Mouse (Mus musculus): ENCODE results near the gene Tnrc6a. TPM values are rescaled to one million over a fixed set of nuclear protein-coding genes. Genes with fewer than 3 reads are reported as not detected.
A peak's percentile ranks its signal among the peaks of the same experiment; 100 is the strongest.

Tnrc6a gene
- polyA plus RNA-seq, 1 experiment from 2014 or later, result 34.1 TPM

DNA sequence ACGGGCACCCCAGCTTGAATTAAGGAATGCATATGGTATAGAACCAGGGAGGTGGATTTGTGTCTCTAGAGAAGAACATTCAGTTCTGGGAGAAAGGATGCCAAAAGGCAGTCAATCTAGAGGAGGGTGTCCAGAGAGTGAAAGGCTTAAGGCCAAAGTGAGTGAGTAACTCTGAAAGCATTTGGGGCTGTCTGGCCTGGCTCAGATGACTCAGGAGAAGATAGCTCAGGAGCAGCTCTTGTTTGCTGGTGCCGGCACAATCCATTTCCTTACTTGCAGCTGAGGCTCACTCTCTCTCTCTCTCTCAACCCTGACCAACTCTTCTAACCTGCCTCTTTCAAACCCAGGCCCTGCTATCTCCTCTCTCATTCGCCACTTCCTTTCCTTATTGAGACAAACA lies 13.6 kb upstream of the Tnrc6a start:
- WGBS, result 41% methylated on average over 3 of the region's 3 CpGs
- Histone ChIP-seq H3K27me3 (ENCODE audit: control insufficient read depth, insufficient read depth, low read length) (no peaks in the 10 kb centered on the region), H3K9me3 (ENCODE audit: control insufficient read depth, low read length) (no peaks in the 10 kb centered on the region), H3K27ac (replicated peaks in 1 of 2; ENCODE audit: control insufficient read depth in 1 of 2, insufficient read depth in 1 of 2, low read depth in 2 of 2, low read length in 2 of 2) (peak overlapping the region; percentile 70 to 79), H3K4me2 (ENCODE audit: low read length) (peak overlapping the region; percentile 19), H3K36me3 (ENCODE audit: control insufficient read depth, insufficient read depth, low read length) (no peaks in the 10 kb centered on the region), H3K4me1 (ENCODE audit: control insufficient read depth in 2 of 2, insufficient read depth in 2 of 2, low read length in 2 of 2) (peaks cover 19 to 27% of the 10 kb centered on the region in 2 experiments), H3K9ac (ENCODE audit: low read length) (peak overlapping the region; percentile 1; the same call in 1 of the 2 replicates), H3K4me3 (ENCODE audit: control insufficient read depth in 1 of 2, insufficient read depth in 1 of 2, low read depth in 1 of 2, low read length in 2 of 2) (no peak overlapping the region)
- peak; percentile 76; the same call in 1 of the 2 replicates for ATAC-seq (ENCODE audit: insufficient number of reproducible peaks, insufficient read depth, low FRiP score, low read depth)

DNA sequence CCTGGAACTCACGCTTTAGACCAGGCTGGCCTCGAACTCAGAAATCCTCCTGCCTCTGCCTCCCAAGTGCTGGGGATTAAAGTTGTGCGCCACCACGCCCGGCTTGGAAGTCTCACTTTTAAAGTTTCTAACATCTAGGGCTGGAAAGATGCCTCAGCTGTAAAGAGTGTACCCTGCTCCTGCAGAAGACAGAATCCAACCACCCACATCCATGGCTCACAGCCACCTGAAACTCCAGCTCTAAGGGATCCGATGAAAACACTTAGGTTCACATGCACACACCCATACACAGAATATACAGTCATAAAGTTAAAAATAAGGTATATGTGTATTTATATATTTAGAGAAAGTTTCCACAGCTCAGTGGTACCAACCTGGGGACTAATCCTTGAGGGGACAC lies 10.1 kb upstream of the Tnrc6a start:
- Histone ChIP-seq H3K4me1 (ENCODE audit: control insufficient read depth in 2 of 2, insufficient read depth in 2 of 2, low read length in 2 of 2) (peaks cover 10 to 21% of the 10 kb centered on the region in 2 experiments), H3K27me3 (ENCODE audit: control insufficient read depth, insufficient read depth, low read length) (no peaks in the 10 kb centered on the region)
- WGBS, result 92% methylated on average over 6 of the region's 6 CpGs

DNA sequence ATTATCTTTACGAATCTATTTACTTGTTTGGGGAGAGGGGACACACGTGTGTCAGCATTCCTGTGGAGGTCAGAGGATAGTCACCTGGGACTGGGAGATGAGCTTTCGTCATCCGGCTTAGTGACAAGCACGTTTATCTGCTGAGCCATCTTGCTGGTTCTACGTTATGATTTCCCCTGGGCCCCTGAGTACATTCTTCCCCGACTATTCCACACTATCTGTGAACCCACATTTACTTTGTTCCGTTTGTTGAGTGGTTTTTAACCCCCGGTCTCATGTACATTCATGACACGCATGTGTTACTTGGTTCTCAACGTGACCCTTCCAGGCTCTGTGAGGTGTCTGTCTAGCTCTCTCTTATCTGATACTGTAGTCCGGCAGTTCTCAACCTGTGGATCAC lies 6.9 kb upstream of the Tnrc6a start:
- no peak overlapping the region for H3K9ac ChIP-seq (ENCODE audit: low read length)
- H3K36me3 ChIP-seq (ENCODE audit: control insufficient read depth, insufficient read depth, low read length), result no peaks in the 10 kb centered on the region
- no peak overlapping the region for H3K4me3 ChIP-seq (ENCODE audit: control insufficient read depth in 1 of 2, insufficient read depth in 1 of 2, low read depth in 1 of 2, low read length in 2 of 2)
- H3K27me3 ChIP-seq (ENCODE audit: control insufficient read depth, insufficient read depth, low read length), result no peaks in the 10 kb centered on the region
- WGBS, result 74% methylated on average over 12 of the region's 12 CpGs
- no peak overlapping the region for H3K27ac ChIP-seq (replicated peaks in 1 of 2; ENCODE audit: control insufficient read depth in 1 of 2, insufficient read depth in 1 of 2, low read depth in 2 of 2, low read length in 2 of 2)
- H3K4me2 ChIP-seq (ENCODE audit: low read length), result no peak overlapping the region
- H3K9me3 ChIP-seq (ENCODE audit: control insufficient read depth, low read length), result no peaks in the 10 kb centered on the region
- no peaks in the 10 kb centered on the region for H3K4me1 ChIP-seq (ENCODE audit: control insufficient read depth in 2 of 2, insufficient read depth in 2 of 2, low read length in 2 of 2)
- ATAC-seq (ENCODE audit: insufficient number of reproducible peaks, insufficient read depth, low FRiP score, low read depth), result no peak

More for the DNA sequence above, 10.1 kb upstream of the Tnrc6a start:
- Histone ChIP-seq H3K4me3 (ENCODE audit: control insufficient read depth in 1 of 2, insufficient read depth in 1 of 2, low read depth in 1 of 2, low read length in 2 of 2) (no peak overlapping the region), H3K9me3 (ENCODE audit: control insufficient read depth, low read length) (no peaks in the 10 kb centered on the region), H3K36me3 (ENCODE audit: control insufficient read depth, insufficient read depth, low read length) (no peaks in the 10 kb centered on the region), H3K9ac (ENCODE audit: low read length) (no peak overlapping the region), H3K27ac (replicated peaks in 1 of 2; ENCODE audit: control insufficient read depth in 1 of 2, insufficient read depth in 1 of 2, low read depth in 2 of 2, low read length in 2 of 2) (no peak overlapping the region), H3K4me2 (ENCODE audit: low read length) (no peak overlapping the region)
- ATAC-seq (ENCODE audit: insufficient number of reproducible peaks, insufficient read depth, low FRiP score, low read depth), result no peak

DNA sequence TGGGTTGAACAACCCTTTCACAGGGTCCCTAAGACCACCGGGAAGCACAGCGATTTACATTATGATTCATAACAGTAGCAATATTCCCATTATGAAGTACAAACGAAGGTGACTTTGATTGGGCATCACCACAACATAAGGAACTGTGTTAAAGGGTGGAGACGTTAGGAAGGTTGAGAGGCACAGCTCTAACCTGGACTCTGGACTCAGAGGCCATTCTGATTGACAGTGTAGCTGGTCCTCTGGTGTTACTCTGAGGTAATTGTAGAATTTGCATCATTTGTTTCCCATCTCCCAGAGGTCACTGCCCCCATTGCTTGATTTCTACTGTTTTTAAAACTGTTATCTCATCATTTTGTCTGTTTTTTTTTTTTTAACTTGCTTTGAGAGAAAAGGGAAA lies 6.5 kb upstream of the Tnrc6a start:
- Histone ChIP-seq H3K9ac (ENCODE audit: low read length) (no peak overlapping the region), H3K27ac (replicated peaks in 1 of 2; ENCODE audit: control insufficient read depth in 1 of 2, insufficient read depth in 1 of 2, low read depth in 2 of 2, low read length in 2 of 2) (no peak overlapping the region), H3K4me2 (ENCODE audit: low read length) (no peak overlapping the region), H3K4me3 (ENCODE audit: control insufficient read depth in 1 of 2, insufficient read depth in 1 of 2, low read depth in 1 of 2, low read length in 2 of 2) (no peak overlapping the region), H3K36me3 (ENCODE audit: control insufficient read depth, insufficient read depth, low read length) (no peaks in the 10 kb centered on the region), H3K4me1 (ENCODE audit: control insufficient read depth in 2 of 2, insufficient read depth in 2 of 2, low read length in 2 of 2) (no peaks in the 10 kb centered on the region), H3K27me3 (ENCODE audit: control insufficient read depth, insufficient read depth, low read length) (no peaks in the 10 kb centered on the region), H3K9me3 (ENCODE audit: control insufficient read depth, low read length) (no peaks in the 10 kb centered on the region)
- ATAC-seq (ENCODE audit: insufficient number of reproducible peaks, insufficient read depth, low FRiP score, low read depth), result no peak
- WGBS, result 71% methylated on average over 4 of the region's 4 CpGs

DNA sequence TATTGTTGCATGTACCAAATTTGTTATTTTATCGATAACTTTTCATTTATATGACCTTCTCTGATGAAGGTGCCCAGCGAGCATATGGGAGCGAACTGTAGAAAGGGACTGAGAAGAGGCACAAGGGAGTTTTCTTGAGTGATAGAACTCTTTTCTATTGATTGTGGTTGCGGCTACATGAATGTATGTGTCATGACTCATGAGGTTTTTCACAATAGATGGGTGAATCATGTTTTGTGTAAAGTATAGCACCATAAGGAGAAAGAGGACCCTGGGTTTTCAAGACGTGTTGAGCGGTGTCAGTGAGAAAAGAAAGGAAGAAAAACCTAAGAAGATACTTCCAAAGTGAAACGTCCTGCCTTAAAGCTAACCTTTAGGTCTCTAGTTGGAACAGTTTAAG lies 3.2 kb upstream of the Tnrc6a start:
- H3K9ac ChIP-seq (ENCODE audit: low read length), result no peak overlapping the region
- no peak for ATAC-seq (ENCODE audit: insufficient number of reproducible peaks, insufficient read depth, low FRiP score, low read depth)
- H3K36me3 ChIP-seq (ENCODE audit: control insufficient read depth, insufficient read depth, low read length), result no peaks in the 10 kb centered on the region
- H3K27ac ChIP-seq (replicated peaks in 1 of 2; ENCODE audit: control insufficient read depth in 1 of 2, insufficient read depth in 1 of 2, low read depth in 2 of 2, low read length in 2 of 2), result no peak overlapping the region
- H3K4me3 ChIP-seq (ENCODE audit: control insufficient read depth in 1 of 2, insufficient read depth in 1 of 2, low read depth in 1 of 2, low read length in 2 of 2), result no peak overlapping the region
- H3K4me2 ChIP-seq (ENCODE audit: low read length), result no peak overlapping the region
- H3K27me3 ChIP-seq (ENCODE audit: control insufficient read depth, insufficient read depth, low read length), result no peaks in the 10 kb centered on the region
- peaks cover 0 to 5% of the 10 kb centered on the region in 2 experiments; a peak in 2 of 4 replicates for H3K4me1 ChIP-seq (ENCODE audit: control insufficient read depth in 2 of 2, insufficient read depth in 2 of 2, low read length in 2 of 2)
- 75% methylated on average over 7 of the region's 7 CpGs for WGBS
- no peaks in the 10 kb centered on the region for H3K9me3 ChIP-seq (ENCODE audit: control insufficient read depth, low read length)

DNA sequence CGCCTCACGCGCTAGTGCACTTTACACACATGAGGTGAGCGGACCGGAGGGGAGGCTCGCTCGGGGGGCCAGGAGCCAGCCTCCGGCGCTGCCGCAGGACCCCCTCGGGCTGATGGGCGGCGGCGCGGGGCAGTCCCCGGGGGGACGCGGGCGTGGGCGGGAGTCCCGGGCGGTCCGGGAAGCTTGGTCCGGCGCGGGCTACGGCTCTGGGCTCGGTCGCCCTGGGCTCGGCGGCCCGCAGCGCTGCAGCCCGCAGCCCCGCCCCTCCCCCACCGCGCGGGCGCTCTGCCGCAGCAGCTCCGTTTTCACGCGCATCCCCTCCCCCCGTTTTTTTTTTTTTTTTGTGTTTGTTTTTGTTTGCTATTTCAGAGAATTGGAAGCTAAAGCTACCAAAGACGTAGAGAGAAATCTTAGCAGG lies 623 bp downstream of the Tnrc6a start:
- Histone ChIP-seq H3K27ac (replicated peaks in 1 of 2; ENCODE audit: control insufficient read depth in 1 of 2, insufficient read depth in 1 of 2, low read depth in 2 of 2, low read length in 2 of 2) (peak overlapping the region; percentile 93 to 100), H3K36me3 (ENCODE audit: control insufficient read depth, insufficient read depth, low read length) (peaks cover 23% of the 10 kb centered on the region), H3K9ac (ENCODE audit: low read length) (peak overlapping the region; percentile 100), H3K4me1 (ENCODE audit: control insufficient read depth in 2 of 2, insufficient read depth in 2 of 2, low read length in 2 of 2) (peaks cover 0 to 42% of the 10 kb centered on the region in 2 experiments; a peak in 3 of 4 replicates), H3K4me2 (ENCODE audit: low read length) (peak overlapping the region; percentile 76), H3K27me3 (ENCODE audit: control insufficient read depth, insufficient read depth, low read length) (no peaks in the 10 kb centered on the region), H3K4me3 (ENCODE audit: control insufficient read depth in 1 of 2, insufficient read depth in 1 of 2, low read depth in 1 of 2, low read length in 2 of 2) (peak overlapping the region; percentile 98 to 100), H3K9me3 (ENCODE audit: control insufficient read depth, low read length) (no peaks in the 10 kb centered on the region)
- under 1% methylated on average over 44 of the region's 45 CpGs for WGBS
- peak; percentile 55 for ATAC-seq (ENCODE audit: insufficient number of reproducible peaks, insufficient read depth, low FRiP score, low read depth)

DNA sequence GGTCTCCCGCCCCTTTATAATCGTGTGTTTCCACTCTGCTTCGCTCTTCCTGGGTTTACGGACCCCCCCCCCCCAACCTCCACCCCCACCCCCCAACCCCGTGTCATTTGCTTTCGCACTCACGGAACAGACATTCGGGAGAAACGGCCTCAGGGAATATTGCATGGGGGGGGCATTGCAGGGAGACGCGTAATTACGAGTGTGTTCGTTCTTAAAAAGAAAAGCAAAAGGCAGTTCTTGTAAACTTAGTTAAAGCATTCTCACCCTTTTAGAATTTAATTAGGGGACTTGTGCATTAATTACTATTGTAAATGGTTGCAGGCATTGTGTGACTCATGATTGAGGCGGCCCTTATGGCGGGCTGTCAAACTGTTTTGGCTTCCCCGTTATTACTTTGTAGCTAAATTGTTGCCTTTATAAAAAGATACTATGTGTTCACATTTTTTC lies 1.1 kb downstream of the Tnrc6a start:
- under 1% methylated on average over 16 of the region's 16 CpGs for WGBS
- Histone ChIP-seq H3K27ac (replicated peaks in 1 of 2; ENCODE audit: control insufficient read depth in 1 of 2, insufficient read depth in 1 of 2, low read depth in 2 of 2, low read length in 2 of 2) (peak overlapping the region; percentile 93 to 100; a peak in 2 of 4 replicates), H3K4me2 (ENCODE audit: low read length) (peak overlapping the region; percentile 76), H3K9ac (ENCODE audit: low read length) (peak overlapping the region; percentile 100), H3K36me3 (ENCODE audit: control insufficient read depth, insufficient read depth, low read length) (peaks cover 24% of the 10 kb centered on the region), H3K9me3 (ENCODE audit: control insufficient read depth, low read length) (no peaks in the 10 kb centered on the region), H3K27me3 (ENCODE audit: control insufficient read depth, insufficient read depth, low read length) (no peaks in the 10 kb centered on the region), H3K4me3 (ENCODE audit: control insufficient read depth in 1 of 2, insufficient read depth in 1 of 2, low read depth in 1 of 2, low read length in 2 of 2) (peak overlapping the region; percentile 98 to 100), H3K4me1 (ENCODE audit: control insufficient read depth in 2 of 2, insufficient read depth in 2 of 2, low read length in 2 of 2) (peaks cover 0 to 44% of the 10 kb centered on the region in 2 experiments; a peak in 3 of 4 replicates)
- ATAC-seq (ENCODE audit: insufficient number of reproducible peaks, insufficient read depth, low FRiP score, low read depth), result no peak

DNA sequence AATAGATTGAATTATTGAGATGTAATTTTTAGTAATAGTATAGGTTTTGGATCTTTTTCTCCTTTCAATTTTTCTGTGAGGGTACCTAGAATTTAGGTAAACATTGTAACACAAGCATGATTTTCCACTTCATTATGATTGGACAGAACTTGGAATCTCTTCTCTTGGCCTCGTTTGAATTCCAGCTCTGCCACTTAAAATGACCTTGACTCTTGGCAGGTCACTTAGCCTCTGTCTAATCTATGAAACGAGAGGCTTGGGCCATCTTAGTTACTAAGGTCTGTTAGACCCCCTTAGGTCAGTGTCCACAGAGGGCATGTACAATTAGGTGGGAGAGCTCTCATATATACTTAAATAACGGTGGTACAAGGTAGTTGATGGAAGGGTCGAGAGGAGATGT lies 2.4 kb downstream of the Tnrc6a start:
- Histone ChIP-seq H3K4me2 (ENCODE audit: low read length) (peak overlapping the region; percentile 76), H3K9me3 (ENCODE audit: control insufficient read depth, low read length) (no peaks in the 10 kb centered on the region), H3K27me3 (ENCODE audit: control insufficient read depth, insufficient read depth, low read length) (no peaks in the 10 kb centered on the region), H3K4me3 (ENCODE audit: control insufficient read depth in 1 of 2, insufficient read depth in 1 of 2, low read depth in 1 of 2, low read length in 2 of 2) (no peak overlapping the region), H3K9ac (ENCODE audit: low read length) (peak overlapping the region; percentile 100; the same call in 1 of the 2 replicates), H3K4me1 (ENCODE audit: control insufficient read depth in 2 of 2, insufficient read depth in 2 of 2, low read length in 2 of 2) (peaks cover 3 to 55% of the 10 kb centered on the region in 2 experiments), H3K36me3 (ENCODE audit: control insufficient read depth, insufficient read depth, low read length) (peaks cover 28% of the 10 kb centered on the region), H3K27ac (replicated peaks in 1 of 2; ENCODE audit: control insufficient read depth in 1 of 2, insufficient read depth in 1 of 2, low read depth in 2 of 2, low read length in 2 of 2) (peak overlapping the region in 1 of 2 experiments; percentile 6; a peak in 1 of 4 replicates)
- no peak for ATAC-seq (ENCODE audit: insufficient number of reproducible peaks, insufficient read depth, low FRiP score, low read depth)
- WGBS, result 21% methylated on average over 4 of the region's 4 CpGs

Data from heart, embryonic 14.5 days (tissue).